Mouse (Mus musculus) left cerebral cortex, postnatal 14 days (tissue): ENCODE measurements around the gene Dnaaf2. TPM values are rescaled to one million over a fixed set of nuclear protein-coding genes. Genes with fewer than 3 reads are reported as not detected.

Source experiments
- microRNA-seq, 2 experiments: library from miRNA; unstranded; fragments of <30 nt; microRNA quantifications; one replicate each; pipeline ENCODE4 v1.2.0; 2022
- total RNA-seq, 2 experiments: library from RNA; stranded (reverse); gene quantifications; 2 replicates each; pipeline ENCODE4 v1.2.3; 2021

Gene Dnaaf2
- total RNA-seq, 2 experiments from 2014 or later = 1.8 to 2.0 TPM

Small RNA genes lying within 50 kb of the gene (microRNA-seq; reads per million reads assigned to microRNA genes)
- gene Gm47287 (0 reads per million in 2 experiments), gene Gm47295 (1.3 to 4.0 reads per million in 2 experiments)

Other genes with a start within 250 kb of the Dnaaf2 start
- gene Rps29, start 39.2 kb downstream of the Dnaaf2 start, total RNA-seq = 1,000 to 10,000 TPM in 1 of 2 experiments, 100 to 1,000 TPM in 1; 970 to 1,045 TPM
- under 1 TPM in 1 of 2 experiments, not detected in 1; 0.44 TPM for gene Lrr1, start 29.6 kb downstream of the Dnaaf2 start, total RNA-seq
- gene Rpl36al, start 14.3 kb downstream of the Dnaaf2 start, total RNA-seq = 100 to 1,000 TPM; 172 to 191 TPM
- gene Mgat2, start 14.3 kb downstream of the Dnaaf2 start, total RNA-seq = 10 to 100 TPM; 30.7 to 34.9 TPM
- 1 to 10 TPM; 4.9 to 5.6 TPM for gene Gm49383, start 1.3 kb downstream of the Dnaaf2 start, total RNA-seq
- gene Gm49384, start 5.8 kb upstream of the Dnaaf2 start, total RNA-seq = 1 to 10 TPM; 2.4 to 3.2 TPM
- gene Pole2, start 29.8 kb upstream of the Dnaaf2 start, total RNA-seq = under 1 TPM; 0.75 to 0.76 TPM
- gene Klhdc1, start 42.7 kb upstream of the Dnaaf2 start, total RNA-seq = 10 to 100 TPM; 17.4 to 21.1 TPM
- gene Klhdc2, start 98.3 kb upstream of the Dnaaf2 start, total RNA-seq = 100 to 1,000 TPM; 132 to 136 TPM
- 10 to 100 TPM; 37.9 to 39.9 TPM for gene Nemf, start 158.7 kb upstream of the Dnaaf2 start, total RNA-seq
- 10 to 100 TPM; 55.5 to 57.9 TPM for gene Arf6, start 173.7 kb upstream of the Dnaaf2 start, total RNA-seq
- gene Gm9887, start 174.0 kb upstream of the Dnaaf2 start, total RNA-seq = 1 to 10 TPM; 1.0 to 2.7 TPM